Mouse (Mus musculus): ENCODE data around the gene Acbd6. TPM values are rescaled to one million over a fixed set of nuclear protein-coding genes. Genes with fewer than 3 reads are reported as not detected.

Acbd6 gene
- polyA plus RNA-seq (2012; rRNA removed), result 164 and 317 TPM in 2 replicates

GRCm38 (mm10) chr1:155558012-155558842, at the start of gene Acbd6:
Acbd6 (plus strand) TSS chr1:155558120.
- TF ChIP-seq CTCF (IDR thresholded peaks at IDR 0.05; ENCODE audit: borderline replicate concordance, control insufficient read depth, extremely low read depth, insufficient read depth, low read length, poor library complexity) (no peak), POLR2A (IDR thresholded peaks at IDR 0.05; ENCODE audit: control insufficient read depth, extremely low read depth, insufficient read depth, low read length, poor library complexity) (no peak)
- H3K36me3 ChIP-seq (ENCODE audit: control insufficient read depth, insufficient read depth, low read length), result no peaks in the 10 kb centered on the region
- WGBS, result under 1% methylated on average over 83 of the region's 83 CpGs
- peak within 1 kb of the TSS; percentile 98 for H3K4me3 ChIP-seq (ENCODE audit: control insufficient read depth, insufficient read depth, low read length)
- H3K27ac ChIP-seq (ENCODE audit: control insufficient read depth, insufficient read depth, low read length), result no peak within 1 kb of the TSS
- no peaks in the 10 kb centered on the region for H3K27me3 ChIP-seq (ENCODE audit: control insufficient read depth, insufficient read depth, low read length)
- DNase-seq, result peak; percentile 78
- H3K4me1 ChIP-seq (replicated peaks; ENCODE audit: control insufficient read depth, insufficient read depth, low read length), result peaks cover 8% of the 10 kb centered on the region

GRCm38 (mm10) chr1:155510263-155510662, 47.7 kb upstream of the Acbd6 start:
- Histone ChIP-seq H3K4me1 (replicated peaks; ENCODE audit: control insufficient read depth, insufficient read depth, low read length) (no peaks in the 10 kb centered on the region), H3K27me3 (ENCODE audit: control insufficient read depth, insufficient read depth, low read length) (no peaks in the 10 kb centered on the region), H3K27ac (ENCODE audit: control insufficient read depth, insufficient read depth, low read length) (no peak overlapping the region), H3K36me3 (ENCODE audit: control insufficient read depth, insufficient read depth, low read length) (no peaks in the 10 kb centered on the region), H3K4me3 (ENCODE audit: control insufficient read depth, insufficient read depth, low read length) (no peak overlapping the region)
- WGBS, result 82% methylated on average over 10 of the region's 10 CpGs
- no peak for DNase-seq
- TF ChIP-seq POLR2A (IDR thresholded peaks at IDR 0.05; ENCODE audit: control insufficient read depth, extremely low read depth, insufficient read depth, low read length, poor library complexity) (no peak), CTCF (IDR thresholded peaks at IDR 0.05; ENCODE audit: borderline replicate concordance, control insufficient read depth, extremely low read depth, insufficient read depth, low read length, poor library complexity) (no peak)

GRCm38 (mm10) chr1:155515866-155516265, 42.1 kb upstream of the Acbd6 start:
- 95% methylated on average over 4 of the region's 4 CpGs for WGBS

GRCm38 (mm10) chr1:155516594-155516993, 41.3 kb upstream of the Acbd6 start:
- Histone ChIP-seq H3K4me3 (ENCODE audit: control insufficient read depth, insufficient read depth, low read length) (no peak overlapping the region), H3K27ac (ENCODE audit: control insufficient read depth, insufficient read depth, low read length) (no peak overlapping the region), H3K36me3 (ENCODE audit: control insufficient read depth, insufficient read depth, low read length) (no peaks in the 10 kb centered on the region), H3K27me3 (ENCODE audit: control insufficient read depth, insufficient read depth, low read length) (no peaks in the 10 kb centered on the region), H3K4me1 (replicated peaks; ENCODE audit: control insufficient read depth, insufficient read depth, low read length) (no peaks in the 10 kb centered on the region)
- peak; percentile 56 for DNase-seq
- peak; percentile 58; the same call in 1 of the 2 replicates for TF ChIP-seq CTCF (IDR thresholded peaks at IDR 0.05; ENCODE audit: borderline replicate concordance, control insufficient read depth, extremely low read depth, insufficient read depth, low read length, poor library complexity)
- no peak for TF ChIP-seq POLR2A (IDR thresholded peaks at IDR 0.05; ENCODE audit: control insufficient read depth, extremely low read depth, insufficient read depth, low read length, poor library complexity)
- 56% methylated on average over 7 of the region's 7 CpGs for WGBS

More at GRCm38 (mm10) chr1:155515866-155516265, 42.1 kb upstream of the Acbd6 start:
- DNase-seq, result no peak
- no peaks in the 10 kb centered on the region for H3K4me1 ChIP-seq (replicated peaks; ENCODE audit: control insufficient read depth, insufficient read depth, low read length)
- H3K4me3 ChIP-seq (ENCODE audit: control insufficient read depth, insufficient read depth, low read length), result no peak overlapping the region
- no peak overlapping the region for H3K27ac ChIP-seq (ENCODE audit: control insufficient read depth, insufficient read depth, low read length)
- H3K27me3 ChIP-seq (ENCODE audit: control insufficient read depth, insufficient read depth, low read length), result no peaks in the 10 kb centered on the region
- no peaks in the 10 kb centered on the region for H3K36me3 ChIP-seq (ENCODE audit: control insufficient read depth, insufficient read depth, low read length)
- TF ChIP-seq POLR2A (IDR thresholded peaks at IDR 0.05; ENCODE audit: control insufficient read depth, extremely low read depth, insufficient read depth, low read length, poor library complexity) (no peak), CTCF (IDR thresholded peaks at IDR 0.05; ENCODE audit: borderline replicate concordance, control insufficient read depth, extremely low read depth, insufficient read depth, low read length, poor library complexity) (no peak)

- no peaks in the 10 kb centered on the region for H3K4me1 ChIP-seq (replicated peaks; ENCODE audit: control insufficient read depth, insufficient read depth, low read length)
- no peak overlapping the region for H3K27ac ChIP-seq (ENCODE audit: control insufficient read depth, insufficient read depth, low read length)
- TF ChIP-seq POLR2A (IDR thresholded peaks at IDR 0.05; ENCODE audit: control insufficient read depth, extremely low read depth, insufficient read depth, low read length, poor library complexity), result no peak
- no peak for TF ChIP-seq CTCF (IDR thresholded peaks at IDR 0.05; ENCODE audit: borderline replicate concordance, control insufficient read depth, extremely low read depth, insufficient read depth, low read length, poor library complexity)
- no peak overlapping the region for H3K4me3 ChIP-seq (ENCODE audit: control insufficient read depth, insufficient read depth, low read length)
- no peak for DNase-seq
- H3K36me3 ChIP-seq (ENCODE audit: control insufficient read depth, insufficient read depth, low read length), result no peaks in the 10 kb centered on the region
- no peaks in the 10 kb centered on the region for H3K27me3 ChIP-seq (ENCODE audit: control insufficient read depth, insufficient read depth, low read length)
- WGBS, result 80% methylated on average over 5 of the region's 5 CpGs
These were observed 40.9 kb upstream of the Acbd6 start for GRCm38 (mm10) chr1:155517060-155517459.

- WGBS, result 96% methylated on average over 4 of the region's 4 CpGs
- no peaks in the 10 kb centered on the region for H3K36me3 ChIP-seq (ENCODE audit: control insufficient read depth, insufficient read depth, low read length)
- TF ChIP-seq CTCF (IDR thresholded peaks at IDR 0.05; ENCODE audit: borderline replicate concordance, control insufficient read depth, extremely low read depth, insufficient read depth, low read length, poor library complexity) (no peak), POLR2A (IDR thresholded peaks at IDR 0.05; ENCODE audit: control insufficient read depth, extremely low read depth, insufficient read depth, low read length, poor library complexity) (no peak)
- H3K27ac ChIP-seq (ENCODE audit: control insufficient read depth, insufficient read depth, low read length), result no peak overlapping the region
- no peaks in the 10 kb centered on the region for H3K4me1 ChIP-seq (replicated peaks; ENCODE audit: control insufficient read depth, insufficient read depth, low read length)
- H3K4me3 ChIP-seq (ENCODE audit: control insufficient read depth, insufficient read depth, low read length), result no peak overlapping the region
- H3K27me3 ChIP-seq (ENCODE audit: control insufficient read depth, insufficient read depth, low read length), result no peaks in the 10 kb centered on the region
- no peak for DNase-seq
These were observed 37.6 kb upstream of the Acbd6 start for GRCm38 (mm10) chr1:155520285-155520684.

All from thymus, adult 2 months (tissue).